9 mouse cellular contexts compared by ENCODE assay signal in genomic region chr9:103443121-103443823, GRCm38 (mm10). TPM values are rescaled to one million over a fixed set of nuclear protein-coding genes. Genes with fewer than 3 reads are reported as not detected.
A peak's percentile ranks its signal among the peaks of the same experiment; 100 is the strongest.
DNase-seq lines count a peak whose midpoint lies in the region; ATAC-seq and TF ChIP-seq lines count a peak whose summit lies in the region.
"Had no signal": no experiment of that assay in that cellular context is flagged by ENCODE, and none has a peak within 500 bp of the region (broad histone marks: within the 10 kb centered on the region; RNA-seq: fewer than 3 reads in every experiment).

No protein-coding gene starts in this region.

- no peaks in the 10 kb centered on the region for H3K27me3 ChIP-seq in heart, postnatal 0 days (ENCODE audit: control insufficient read depth, insufficient read depth, low read length)
- no peaks in the 10 kb centered on the region for H3K27me3 ChIP-seq in hindbrain, embryonic 10.5 days (ENCODE audit: insufficient read depth, poor library complexity, severe bottlenecking)
- H3K27me3 ChIP-seq in midbrain, embryonic 15.5 days (replicated peaks): no peaks in the 10 kb centered on the region
- H3K27me3 ChIP-seq: liver, embryonic 15.5 days had no signal

- 38% methylated on average over 13 of the region's 13 CpGs for WGBS in heart, postnatal 0 days
- WGBS in hindbrain, embryonic 10.5 days: 47% methylated on average over 13 of the region's 13 CpGs
- 12% methylated on average over 13 of the region's 13 CpGs for WGBS in midbrain, embryonic 15.5 days

- H3K27ac ChIP-seq in heart, postnatal 0 days (ENCODE audit: low read depth): peak overlapping the region; percentile 70
- peak overlapping the region; percentile 50; the same call in 1 of the 2 replicates for H3K27ac ChIP-seq in hindbrain, embryonic 10.5 days
- H3K27ac ChIP-seq in midbrain, embryonic 15.5 days: peak overlapping the region; percentile 75
- H3K27ac ChIP-seq: liver, embryonic 15.5 days had no signal

- no peak for DNase-seq in heart, postnatal 0 days (ENCODE audit: low spot score)
- no peak for DNase-seq in heart, postnatal 25 days (ENCODE audit: low spot score)
- peak; percentile 66 for DNase-seq in embryo, embryonic 11 days
- peak; percentile 38 for DNase-seq in hindbrain, embryonic 10.5 days (ENCODE audit: low spot score)

- no peak overlapping the region for H3K4me3 ChIP-seq in heart, postnatal 0 days (ENCODE audit: low read depth, low read length)
- H3K4me3 ChIP-seq in hindbrain, embryonic 10.5 days: no peak overlapping the region
- H3K4me3 ChIP-seq in midbrain, embryonic 15.5 days: no peak overlapping the region
- H3K4me3 ChIP-seq: liver, embryonic 15.5 days had no signal

- ATAC-seq in heart, postnatal 0 days (ENCODE audit: insufficient read depth, low read depth): no peak
- ATAC-seq in midbrain, embryonic 15.5 days (replicated peaks): peak; percentile 77
- ATAC-seq in erythroid progenitor cell, adult 5-6 weeks (replicated peaks; ENCODE audit: low FRiP score, poor library complexity, severe bottlenecking): no peak
- ATAC-seq in inflammation-experienced regulatory T-cells, adult 6 months: no peak
- ATAC-seq in CD4-positive, CD25-positive, alpha-beta regulatory T cell, adult 4 months: no peak

- no peak overlapping the region for H3K9ac ChIP-seq in heart, postnatal 0 days (replicated peaks; ENCODE audit: low read depth, low read length)
- no peak overlapping the region for H3K9ac ChIP-seq in midbrain, embryonic 15.5 days
- H3K9ac ChIP-seq: liver, embryonic 15.5 days had no signal

- no peak for TF ChIP-seq EP300 in heart, postnatal 0 days (IDR thresholded peaks at IDR 0.05; ENCODE audit: low read depth)

- no peaks in the 10 kb centered on the region for H3K36me3 ChIP-seq in heart, postnatal 0 days (replicated peaks; ENCODE audit: control insufficient read depth, insufficient read depth, low read length)
- H3K36me3 ChIP-seq in hindbrain, embryonic 10.5 days: no peaks in the 10 kb centered on the region
- H3K36me3 ChIP-seq in midbrain, embryonic 15.5 days (replicated peaks): no peaks in the 10 kb centered on the region
- H3K36me3 ChIP-seq: liver, embryonic 15.5 days had no signal

- no peak overlapping the region for H3K4me2 ChIP-seq in heart, postnatal 0 days (ENCODE audit: low read depth, low read length)
- peak overlapping the region; percentile 18 for H3K4me2 ChIP-seq in midbrain, embryonic 15.5 days
- H3K4me2 ChIP-seq: liver, embryonic 15.5 days had no signal

- intact Hi-C loops in heart, postnatal 25 days (cut with DNase I): no loop called here

- 0 out of 2 replicates have a peak, but pooled peaks cover 7% of the 10 kb centered on the region for H3K9me3 ChIP-seq in heart, postnatal 0 days (replicated peaks; ENCODE audit: control insufficient read depth, low read length)
- no peaks in the 10 kb centered on the region for H3K9me3 ChIP-seq in hindbrain, embryonic 10.5 days
- no peaks in the 10 kb centered on the region for H3K9me3 ChIP-seq in midbrain, embryonic 15.5 days
- H3K9me3 ChIP-seq: liver, embryonic 15.5 days had no signal

- TF ChIP-seq CTCF in heart, postnatal 0 days (IDR thresholded peaks at IDR 0.05; ENCODE audit: low read depth): no peak

- peaks cover 26% of the 10 kb centered on the region for H3K4me1 ChIP-seq in heart, postnatal 0 days (ENCODE audit: control insufficient read depth, insufficient read depth)
- H3K4me1 ChIP-seq in hindbrain, embryonic 10.5 days (replicated peaks): peaks cover 12% of the 10 kb centered on the region
- H3K4me1 ChIP-seq in midbrain, embryonic 15.5 days: peaks cover 28% of the 10 kb centered on the region
- H3K4me1 ChIP-seq: liver, embryonic 15.5 days had no signal

RNA-seq across cellular contexts. Expression of gene Bfsp2, which starts 36.9 kb away (rescaled TPM):
- total RNA-seq in heart, postnatal 0 days (2014; rRNA removed; ENCODE audit: low replicate concordance): not detected in 2 replicates
- 1.7 and 2.3 TPM in 2 replicates for polyA plus RNA-seq in heart, postnatal 0 days (2015; fragmentation: Nextera tagmentation; extraction: Ambion mirVana)
- under 1 TPM; 0.22 to 0.47 TPM for total RNA-seq in heart, postnatal 25 days (2021)
- polyA plus RNA-seq in hindbrain, embryonic 10.5 days (2016; fragmentation: Nextera tagmentation; extraction: Ambion mirVana): 0.90 and 2.5 TPM in 2 replicates
- 1.9 and 2.3 TPM in 2 replicates for polyA plus RNA-seq in midbrain, embryonic 15.5 days (2015; fragmentation: Nextera tagmentation; extraction: Ambion mirVana)
- 1.8 and 2.1 TPM in 2 replicates for total RNA-seq in erythroid progenitor cell, adult 5-6 weeks (2015; ENCODE audit: low replicate concordance)
- total RNA-seq in erythroid progenitor cell, adult 5-6 weeks (2017; ENCODE audit: low replicate concordance): 5.4 TPM in 1 of 2 replicates, not detected in the other
- polyA plus RNA-seq in inflammation-experienced regulatory T-cells, adult 6 months (2017; shearing (Covaris generic)): under 1 TPM in 1 of 3 experiments, not detected in 2; 0.88 TPM
- 1 to 10 TPM in 1 of 2 experiments, under 1 TPM in 1; 0.54 to 4.1 TPM for polyA plus RNA-seq in CD4-positive, CD25-positive, alpha-beta regulatory T cell, adult 4 months (2017; shearing (Covaris generic))

Comparison
In these comparisons a context has a peak if more than half of its experiments do, and no peak if none do; other contexts are left out.
1. DNase-seq: peak in embryo, embryonic 11 days (single experiment) and hindbrain, embryonic 10.5 days (single experiment); none in heart, postnatal 0 days (single experiment) and heart, postnatal 25 days (single experiment).
2. Peak in every context shown above with its lines, with median percentiles within 50 percentile points of each other: H3K27ac ChIP-seq.